Mouse (Mus musculus) stomach, embryonic 16.5 days (tissue): ENCODE measurements around the gene Rab34. TPM values are rescaled to one million over a fixed set of nuclear protein-coding genes. Genes with fewer than 3 reads are reported as not detected.
A peak's percentile ranks its signal among the peaks of the same experiment; 100 is the strongest.
"Not testable (repeated sequence)": the region's sequence is repeated elsewhere in the genome, so short reads cannot be mapped to it uniquely, and the experiment has no call there.

Source experiments
- ATAC-seq: fragments of 200-750 bp; cut with Nextera tagmentation; 2 replicates; pipeline ENCODE4 v1.8.0; 2017; ENCODE audit warnings: moderate number of reproducible peaks, moderate TSS enrichment; ENCODE audit not compliant: insufficient read depth, low FRiP score
- H3K27ac ChIP-seq: fragments of 300-500 bp; sonication (generic); 2 replicates; pipeline ENCODE4 v1.5.1; 2014; ENCODE audit warnings: low read length
- H3K27me3 ChIP-seq: fragments of 300-500 bp; sonication (generic); 2 replicates; pipeline ENCODE4 v1.6.1; 2014; ENCODE audit warnings: low read length, control low read depth, mixed read lengths; ENCODE audit not compliant: control insufficient read depth, insufficient read depth
- H3K36me3 ChIP-seq: fragments of 300-500 bp; sonication (generic); 2 replicates; pipeline ENCODE4 v1.6.1; 2014; ENCODE audit warnings: low read length; ENCODE audit not compliant: control insufficient read depth, insufficient read depth
- H3K4me1 ChIP-seq: fragments of 300-500 bp; sonication (generic); 2 replicates; pipeline ENCODE4 v1.6.1; 2014; ENCODE audit warnings: low read length, control low read depth, mixed read lengths; ENCODE audit not compliant: control insufficient read depth, insufficient read depth
- H3K4me2 ChIP-seq: fragments of 300-500 bp; sonication (generic); 2 replicates; pipeline ENCODE4 v1.6.1; 2014; ENCODE audit warnings: low read depth, low read length, mixed read lengths
- H3K4me3 ChIP-seq: fragments of 300-500 bp; sonication (generic); replicated peaks from 2 replicates; pipeline ENCODE4 v1.5.1; 2014; ENCODE audit warnings: mild to moderate bottlenecking, low read length
- H3K9ac ChIP-seq: fragments of 300-500 bp; sonication (generic); 2 replicates; pipeline ENCODE4 v1.6.1; 2014; ENCODE audit warnings: low read length
- H3K9me3 ChIP-seq: fragments of 300-500 bp; sonication (generic); replicated peaks from 2 replicates; pipeline ENCODE4 v1.6.1; 2016; ENCODE audit warnings: low read length, control low read depth; ENCODE audit not compliant: control insufficient read depth
- WGBS: fragments of 180-500 bp; shearing (Covaris S2); extraction: QIAGEN DNeasy Blood & Tissue Kit; methylation state at CpG from one replicate; pipeline ENCODE4 v1.1.7; 2014; 5-methylcytosine and 5-hydroxymethylcytosine counted together
- polyA plus RNA-seq: library from polyadenylated mRNA; unstranded; fragments of >200 nt; fragmentation: Nextera tagmentation; extraction: Ambion mirVana; gene quantifications from 2 replicates; pipeline ENCODE4 v1.2.1, GENCODE M21; 2015

Gene Rab34
- polyA plus RNA-seq, 1 experiment from 2014 or later = 90.9 TPM

DNA sequence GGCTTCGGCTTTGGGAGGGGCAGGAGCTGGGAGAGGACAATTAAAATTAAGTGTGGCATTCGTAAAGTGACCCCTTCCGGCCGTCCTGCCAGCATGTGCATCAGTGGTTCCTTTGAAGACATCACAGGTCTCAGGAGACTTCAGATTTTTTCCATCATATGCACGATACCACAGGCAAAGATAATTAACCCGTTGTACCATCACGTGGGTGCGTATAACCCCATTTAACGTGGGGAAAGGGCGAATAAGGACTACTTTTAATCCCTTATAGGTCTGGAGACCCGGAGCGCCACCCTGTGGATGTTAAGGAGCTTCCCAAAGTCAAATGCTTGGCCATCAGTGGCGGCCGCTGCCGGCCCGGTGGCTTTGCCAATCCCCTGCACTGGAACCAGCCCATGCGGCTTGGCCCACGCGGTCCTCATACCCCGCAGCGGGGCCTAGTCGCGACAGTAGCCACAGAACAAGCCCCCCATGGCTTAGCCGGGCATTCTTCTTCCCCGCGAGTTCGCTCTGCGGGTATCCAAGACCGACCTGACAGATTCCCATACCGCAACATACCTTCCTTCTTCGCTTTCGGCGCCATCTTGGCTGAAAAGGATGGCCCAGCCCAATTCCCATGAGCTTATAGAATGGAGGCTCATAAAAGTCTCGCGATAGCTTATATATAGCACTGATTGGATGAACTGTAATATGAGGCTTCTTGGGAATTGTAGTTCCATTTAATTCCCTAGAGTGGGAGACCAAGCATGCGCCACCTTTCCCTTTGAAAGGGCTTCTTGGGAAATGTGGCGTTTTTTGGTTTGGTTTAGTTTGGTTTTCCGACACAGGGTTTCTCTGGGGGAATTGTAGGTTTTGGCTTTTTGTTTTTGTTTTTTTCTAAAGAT lies 5.0 kb upstream of the Rab34 start, which contains the start of gene Rpl23a:
Gene Rpl23a (minus strand): TSS at position 624 of the 884 bp plus-strand sequence.
- peak within 1 kb of the TSS; percentile 73 for H3K4me2 ChIP-seq
- H3K27ac ChIP-seq = peak within 1 kb of the TSS; percentile 94
- peak within 1 kb of the TSS; percentile 91 for H3K9ac ChIP-seq
- H3K9me3 ChIP-seq = no peaks in the 10 kb centered on the region
- no peaks in the 10 kb centered on the region for H3K27me3 ChIP-seq
- H3K4me1 ChIP-seq = peaks cover 35% of the 10 kb centered on the region
- H3K4me3 ChIP-seq = peak within 1 kb of the TSS; percentile 92
- peaks cover 8% of the 10 kb centered on the region; the same call in 1 of the 2 replicates for H3K36me3 ChIP-seq
- peak; percentile 88 for ATAC-seq
- WGBS = under 1% methylated on average over 38 of the region's 38 CpGs

DNA sequence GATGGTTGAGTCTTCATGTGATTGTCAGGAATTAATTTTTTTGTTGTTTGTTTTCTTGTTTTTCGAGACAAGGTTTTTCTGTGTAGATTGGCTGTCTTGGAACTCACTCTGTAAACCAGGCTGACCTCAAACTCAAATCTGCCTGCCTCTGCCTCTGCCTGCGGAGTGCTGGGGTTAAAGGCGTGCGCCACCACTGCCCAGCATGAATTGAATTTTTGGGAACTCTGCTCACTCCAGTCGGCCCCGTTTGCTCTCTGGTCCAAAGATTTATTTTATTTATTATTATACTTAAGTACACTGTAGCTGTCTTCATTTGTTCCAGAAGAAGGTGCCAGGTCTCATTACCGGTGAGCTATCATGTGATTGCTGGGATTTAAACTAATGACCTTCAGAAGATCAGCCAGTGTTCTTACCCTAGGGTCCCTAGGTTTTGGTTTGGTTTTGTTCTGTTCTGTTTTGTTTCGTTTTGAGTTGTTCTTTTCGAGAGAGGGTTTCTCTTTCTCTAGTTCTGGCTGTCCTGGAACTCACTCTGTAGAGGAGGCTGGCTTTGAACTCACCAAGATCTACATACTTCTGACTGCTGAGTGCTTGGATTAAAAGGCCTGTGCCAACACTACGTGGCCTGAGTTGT lies 4.2 kb upstream of the Rab34 start:
- peak overlapping the region; percentile 92 for H3K4me3 ChIP-seq
- peaks cover 8% of the 10 kb centered on the region; the same call in 1 of the 2 replicates for H3K36me3 ChIP-seq
- H3K4me2 ChIP-seq = peak overlapping the region; percentile 48
- H3K27ac ChIP-seq = no peak overlapping the region
- WGBS = 41% methylated on average over 10 of the region's 10 CpGs
- H3K27me3 ChIP-seq = no peaks in the 10 kb centered on the region
- peaks cover 29% of the 10 kb centered on the region for H3K4me1 ChIP-seq
- H3K9ac ChIP-seq = peak overlapping the region; percentile 43; the same call in 1 of the 2 replicates
- ATAC-seq = no peak
- H3K9me3 ChIP-seq = no peaks in the 10 kb centered on the region

DNA sequence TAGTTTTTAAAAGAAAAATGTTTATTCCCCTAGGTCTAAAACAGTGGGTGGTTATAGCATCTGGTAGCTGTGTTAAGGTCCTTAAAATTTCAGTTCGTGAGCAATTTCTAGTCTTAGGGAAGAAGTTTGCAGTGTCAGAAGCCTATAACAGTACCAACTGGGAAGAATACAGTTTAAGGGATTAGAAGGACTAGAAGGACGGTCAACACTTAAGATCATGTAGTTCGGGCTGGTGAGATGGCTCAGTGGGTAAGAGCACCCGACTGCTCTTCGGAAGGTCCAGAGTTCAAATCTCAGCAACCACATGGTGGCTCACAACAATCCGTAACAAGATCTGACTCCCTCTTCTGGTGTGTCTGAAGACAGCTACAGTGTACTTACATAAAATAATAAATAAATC lies 3.5 kb upstream of the Rab34 start:
- not testable (repeated sequence) for H3K36me3 ChIP-seq, H3K4me3 ChIP-seq, ATAC-seq, H3K9ac ChIP-seq, H3K4me2 ChIP-seq, H3K27me3 ChIP-seq, H3K9me3 ChIP-seq, H3K27ac ChIP-seq
- WGBS = 91% methylated on average over 6 of the region's 6 CpGs
- H3K4me1 ChIP-seq = peaks cover 28% of the 10 kb centered on the region

DNA sequence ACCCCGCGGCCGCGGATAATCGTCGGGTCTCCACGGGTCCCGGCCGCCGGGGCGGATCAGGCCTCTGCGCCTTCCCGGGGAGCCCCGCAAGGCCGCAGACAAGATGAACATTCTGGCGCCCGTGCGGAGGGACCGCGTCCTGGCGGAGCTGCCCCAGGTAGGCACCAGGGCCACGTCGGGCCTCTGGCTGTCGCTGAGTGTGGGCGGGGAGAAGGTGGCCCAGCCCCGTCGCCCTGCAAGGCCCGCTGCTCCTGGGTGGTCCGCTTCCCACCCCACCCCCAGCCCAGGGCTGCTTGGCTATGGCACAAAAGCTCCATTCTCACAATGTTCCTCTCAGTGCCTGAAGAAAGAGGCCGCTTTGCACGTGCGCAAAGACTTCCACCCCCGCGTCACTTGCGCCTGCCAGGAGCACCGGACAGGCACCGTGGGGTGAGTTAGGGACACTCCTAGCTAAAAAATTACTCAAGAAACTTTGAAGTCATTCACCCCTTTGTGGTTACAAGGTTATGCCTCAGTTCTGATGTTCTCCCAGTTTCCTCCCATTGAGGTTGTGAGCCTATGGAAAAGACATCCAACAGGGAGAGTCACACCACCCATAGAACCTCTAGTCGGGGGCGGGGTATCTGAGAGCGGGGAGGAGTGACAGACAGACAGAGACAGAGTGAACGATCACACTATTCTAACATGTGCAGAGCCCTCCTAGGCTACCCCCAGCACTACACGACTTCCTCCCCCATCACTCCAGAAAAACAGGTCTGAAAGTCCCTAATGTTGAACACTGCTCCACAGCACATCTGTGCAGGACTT lies 1.2 kb downstream of the Rab34 start:
- Histone ChIP-seq H3K4me1 (peaks cover 12% of the 10 kb centered on the region), H3K4me3 (peak overlapping the region; percentile 76), H3K9ac (peak overlapping the region; percentile 94), H3K4me2 (peak overlapping the region; percentile 69), H3K9me3 (no peaks in the 10 kb centered on the region), H3K27me3 (no peaks in the 10 kb centered on the region), H3K36me3 (no peaks in the 10 kb centered on the region), H3K27ac (peak overlapping the region; percentile 97)
- under 1% methylated on average over 42 of the region's 42 CpGs for WGBS
- ATAC-seq = peak; percentile 83

DNA sequence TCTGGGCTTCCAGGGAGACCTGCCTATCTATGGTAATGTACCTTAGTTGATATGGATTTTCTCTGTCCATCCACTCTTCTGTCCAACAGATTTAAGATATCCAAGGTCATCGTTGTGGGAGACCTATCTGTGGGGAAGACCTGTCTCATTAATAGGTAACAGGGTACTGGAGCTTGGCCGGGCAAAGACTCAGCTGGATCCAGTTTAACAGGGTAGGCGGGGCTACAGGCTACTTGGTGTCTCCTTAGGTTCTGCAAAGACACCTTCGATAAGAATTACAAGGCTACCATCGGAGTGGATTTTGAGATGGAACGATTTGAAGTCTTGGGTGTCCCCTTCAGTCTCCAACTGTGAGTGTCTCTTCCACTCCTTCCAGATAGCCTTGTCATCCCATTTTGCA lies 1.8 kb downstream of the Rab34 start:
- peak overlapping the region; percentile 69 for H3K4me2 ChIP-seq
- H3K36me3 ChIP-seq = no peaks in the 10 kb centered on the region
- no peak for ATAC-seq
- H3K27me3 ChIP-seq = no peaks in the 10 kb centered on the region
- peak overlapping the region; percentile 76 for H3K4me3 ChIP-seq
- WGBS = 56% methylated on average over 6 of the region's 6 CpGs
- peak overlapping the region; percentile 94 for H3K9ac ChIP-seq
- H3K27ac ChIP-seq = peak overlapping the region; percentile 97
- peaks cover 16% of the 10 kb centered on the region for H3K4me1 ChIP-seq
- H3K9me3 ChIP-seq = no peaks in the 10 kb centered on the region

DNA sequence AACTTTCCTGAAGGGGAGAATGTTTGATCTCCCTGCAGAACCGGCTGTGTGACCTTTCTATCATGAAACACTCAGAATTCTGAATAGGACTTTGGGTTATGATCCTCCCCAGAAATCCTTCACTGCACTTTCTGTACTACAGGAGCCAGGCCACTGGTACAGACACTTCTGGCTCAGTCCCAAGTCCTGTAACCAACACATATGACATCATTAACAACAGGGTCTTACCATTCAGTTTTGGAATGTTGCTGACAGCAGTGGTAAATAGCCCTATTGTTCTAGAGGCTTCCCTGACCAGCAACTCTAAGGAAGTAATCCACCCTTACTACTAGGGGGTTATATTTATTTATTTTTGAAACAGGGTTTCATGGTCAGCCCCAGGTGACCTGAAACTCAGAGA lies 4.9 kb downstream of the Rab34 start, which contains the start of gene Proca1:
Gene Proca1 (plus strand): TSS at position 280 of the 400 bp plus-strand sequence.
- Histone ChIP-seq H3K4me1 (peaks cover 18% of the 10 kb centered on the region), H3K27me3 (no peaks in the 10 kb centered on the region), H3K36me3 (no peaks in the 10 kb centered on the region), H3K4me2 (peak within 1 kb of the TSS; percentile 85), H3K27ac (no peak within 1 kb of the TSS), H3K9ac (peak within 1 kb of the TSS; percentile 71; the same call in 1 of the 2 replicates), H3K9me3 (no peaks in the 10 kb centered on the region), H3K4me3 (peak within 1 kb of the TSS; percentile 64)
- ATAC-seq = no peak
- WGBS = 80% methylated on average over 1 of the region's 1 CpGs

DNA sequence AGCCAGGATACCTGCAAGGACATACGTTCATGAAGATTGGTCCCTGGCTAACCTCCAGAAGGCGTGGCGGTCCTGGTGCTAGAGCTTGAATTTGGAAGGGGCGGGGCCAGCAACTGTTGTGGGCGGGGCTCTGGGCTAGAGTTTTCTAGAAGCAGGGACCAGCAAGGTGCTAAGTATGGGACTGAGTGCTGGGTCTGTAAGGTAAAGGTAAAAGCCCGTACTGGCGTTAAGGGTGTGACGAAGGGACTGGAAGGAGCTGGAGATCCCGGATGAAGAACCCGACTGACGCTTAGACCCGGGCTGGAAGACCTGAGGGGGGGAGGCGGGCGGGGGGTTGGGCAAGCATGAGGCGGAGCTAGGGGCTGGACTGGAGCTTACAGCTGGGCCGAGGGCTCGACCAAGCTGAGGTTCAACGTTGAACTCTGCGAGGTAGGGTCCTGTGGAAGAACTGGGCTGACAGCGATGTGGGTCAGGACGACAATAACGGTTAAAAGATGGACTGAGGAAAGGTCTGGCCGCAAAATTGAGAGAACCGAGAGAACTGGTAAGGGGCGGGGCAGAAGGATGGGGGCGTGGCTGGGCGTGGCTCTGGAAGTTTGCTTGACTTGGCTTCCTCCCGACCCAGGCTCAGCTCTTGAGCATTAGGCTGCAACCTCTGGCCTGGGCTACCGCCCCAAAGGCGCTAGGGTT lies 6.3 kb downstream of the Rab34 start:
- peak overlapping the region; percentile 85 for H3K4me2 ChIP-seq
- peak; percentile 78 for ATAC-seq
- peak overlapping the region; percentile 64 for H3K4me3 ChIP-seq
- H3K36me3 ChIP-seq = no peaks in the 10 kb centered on the region
- 2% methylated on average over 30 of the region's 30 CpGs for WGBS
- peak overlapping the region; percentile 42; the same call in 1 of the 2 replicates for H3K27ac ChIP-seq
- H3K4me1 ChIP-seq = peaks cover 15% of the 10 kb centered on the region
- H3K27me3 ChIP-seq = no peaks in the 10 kb centered on the region
- peak overlapping the region; percentile 71 for H3K9ac ChIP-seq
- no peaks in the 10 kb centered on the region for H3K9me3 ChIP-seq

DNA sequence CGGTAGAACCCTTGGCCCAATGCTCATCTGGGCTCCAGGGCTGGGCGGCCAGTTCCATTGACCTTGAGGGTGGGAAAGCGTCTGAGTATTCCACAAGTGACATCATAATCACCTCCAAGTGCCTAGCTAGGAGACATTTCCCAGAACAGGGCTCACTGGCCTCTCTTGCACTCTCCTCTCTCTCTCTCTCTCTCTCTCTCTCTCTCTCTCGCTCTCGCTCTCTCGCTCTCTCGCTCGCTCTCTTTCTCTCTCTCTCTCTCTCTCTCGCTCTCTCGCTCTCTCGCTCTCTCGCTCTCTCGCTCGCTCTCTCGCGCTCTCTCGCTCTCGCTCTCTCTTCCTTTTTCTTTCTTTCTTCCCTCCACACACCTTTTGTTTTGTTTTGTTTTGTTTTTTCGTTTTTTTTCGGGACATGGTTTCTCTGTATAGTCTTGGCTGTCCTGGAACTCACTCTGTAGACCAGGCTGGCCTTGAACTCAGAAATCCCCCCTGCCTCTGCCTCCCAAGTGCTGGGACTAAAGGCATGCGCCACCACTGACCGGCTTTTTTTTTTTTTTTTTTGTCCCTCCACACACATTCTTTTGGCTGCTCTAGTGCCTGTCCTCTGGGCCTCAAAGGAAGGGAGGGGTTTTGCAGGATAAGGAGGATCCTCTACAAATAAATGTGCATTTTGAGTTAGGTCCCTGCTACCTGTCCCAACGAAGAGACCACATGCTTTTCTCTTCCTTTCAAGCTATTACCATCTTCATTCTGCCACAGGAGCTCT lies 7.1 kb downstream of the Rab34 start:
- Histone ChIP-seq H3K4me2 (peak overlapping the region; percentile 85), H3K27ac (peak overlapping the region; percentile 42; the same call in 1 of the 2 replicates), H3K9ac (peak overlapping the region; percentile 71), H3K4me3 (peak overlapping the region; percentile 64), H3K27me3 (no peaks in the 10 kb centered on the region), H3K9me3 (no peaks in the 10 kb centered on the region), H3K36me3 (no peaks in the 10 kb centered on the region), H3K4me1 (peaks cover 8% of the 10 kb centered on the region)
- no peak for ATAC-seq
- 56% methylated on average over 23 of the region's 23 CpGs for WGBS
